Mouse (Mus musculus): ENCODE measurements around the gene Frrs1. TPM values are rescaled to one million over a fixed set of nuclear protein-coding genes. Genes with fewer than 3 reads are reported as not detected.
"Not testable (repeated sequence)": the region's sequence is repeated elsewhere in the genome, so short reads cannot be mapped to it uniquely, and the experiment has no call there.

The Frrs1 gene
- polyA plus RNA-seq (2012; rRNA removed), result 19.2 and 24.8 TPM in 2 replicates

GRCm38 (mm10) chr3:116858941-116859685 is at the start of gene Frrs1:
Gene Frrs1 (plus strand): TSS chr3:116859464.
- no peak within 1 kb of the TSS for H3K4me3 ChIP-seq (ENCODE audit: control insufficient read depth, insufficient read depth, low read length)
- H3K27me3 ChIP-seq (ENCODE audit: control insufficient read depth, insufficient read depth, low read length), result no peaks in the 10 kb centered on the region
- no peaks in the 10 kb centered on the region for H3K36me3 ChIP-seq (ENCODE audit: control insufficient read depth, insufficient read depth, low read length)
- peaks cover 3% of the 10 kb centered on the region; the same call in 1 of the 2 replicates for H3K4me1 ChIP-seq (replicated peaks; ENCODE audit: control insufficient read depth, insufficient read depth, low read length)
- TF ChIP-seq POLR2A (IDR thresholded peaks at IDR 0.05; ENCODE audit: control insufficient read depth, extremely low read depth, insufficient read depth, low read length, poor library complexity), result no peak
- no peak for TF ChIP-seq CTCF (IDR thresholded peaks at IDR 0.05; ENCODE audit: borderline replicate concordance, control insufficient read depth, extremely low read depth, insufficient read depth, low read length, poor library complexity)
- no peak within 1 kb of the TSS for H3K27ac ChIP-seq (ENCODE audit: control insufficient read depth, insufficient read depth, low read length)
- DNase-seq, result no peak
- WGBS, result 83% methylated on average over 9 of the region's 9 CpGs

DNA sequence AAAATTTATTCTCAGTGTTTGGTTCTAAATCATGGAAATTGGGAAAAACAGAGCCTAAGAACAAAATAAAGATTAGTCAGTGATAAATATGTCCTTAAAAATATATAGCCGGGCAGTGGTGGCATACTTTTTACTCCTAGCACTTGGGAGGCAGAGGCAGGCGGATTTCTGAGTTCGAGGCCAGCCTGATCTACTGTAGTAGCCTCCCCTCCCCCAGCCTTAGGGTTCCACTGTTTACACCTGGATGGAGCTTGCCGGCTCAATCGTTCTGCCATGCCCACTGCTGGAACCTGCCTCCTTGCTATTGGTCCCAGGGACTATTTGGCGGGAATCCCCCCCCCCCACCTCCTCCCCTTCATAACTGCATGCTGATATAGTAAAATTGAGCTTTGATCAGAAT is 48.9 kb upstream of the Frrs1 start:
- H3K27ac ChIP-seq (ENCODE audit: control insufficient read depth, insufficient read depth, low read length); H3K4me3 ChIP-seq (ENCODE audit: control insufficient read depth, insufficient read depth, low read length); DNase-seq; H3K36me3 ChIP-seq (ENCODE audit: control insufficient read depth, insufficient read depth, low read length); H3K4me1 ChIP-seq (replicated peaks; ENCODE audit: control insufficient read depth, insufficient read depth, low read length); H3K27me3 ChIP-seq (ENCODE audit: control insufficient read depth, insufficient read depth, low read length): not testable (repeated sequence)
- 95% methylated on average over 6 of the region's 6 CpGs for WGBS

DNA sequence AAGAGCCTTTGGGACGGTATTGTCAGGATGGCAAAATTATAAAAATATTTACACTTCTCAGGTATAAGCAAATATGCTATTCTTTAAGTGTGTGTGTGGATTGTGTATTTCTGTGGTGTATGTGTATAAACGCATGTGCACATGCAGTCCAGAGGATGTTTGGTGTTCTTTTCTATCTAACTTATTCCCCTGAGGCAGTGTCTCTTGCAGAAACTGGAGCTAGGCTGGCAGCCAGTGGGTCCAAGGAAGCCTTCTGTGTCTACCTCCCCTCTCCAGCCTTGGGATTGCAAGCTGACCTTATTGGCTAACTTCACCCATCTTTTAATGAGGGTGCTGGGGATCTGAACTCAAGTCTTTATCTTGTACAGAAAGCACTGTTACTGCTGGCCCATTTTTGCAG is 46.3 kb upstream of the Frrs1 start:
- WGBS, result 99% methylated on average over 2 of the region's 2 CpGs
- no peaks in the 10 kb centered on the region for H3K36me3 ChIP-seq (ENCODE audit: control insufficient read depth, insufficient read depth, low read length)
- no peak overlapping the region for H3K27ac ChIP-seq (ENCODE audit: control insufficient read depth, insufficient read depth, low read length)
- H3K4me1 ChIP-seq (replicated peaks; ENCODE audit: control insufficient read depth, insufficient read depth, low read length), result peaks cover 4% of the 10 kb centered on the region
- H3K27me3 ChIP-seq (ENCODE audit: control insufficient read depth, insufficient read depth, low read length), result no peaks in the 10 kb centered on the region
- TF ChIP-seq CTCF (IDR thresholded peaks at IDR 0.05; ENCODE audit: borderline replicate concordance, control insufficient read depth, extremely low read depth, insufficient read depth, low read length, poor library complexity) (no peak), POLR2A (IDR thresholded peaks at IDR 0.05; ENCODE audit: control insufficient read depth, extremely low read depth, insufficient read depth, low read length, poor library complexity) (no peak)
- no peak overlapping the region for H3K4me3 ChIP-seq (ENCODE audit: control insufficient read depth, insufficient read depth, low read length)
- no peak for DNase-seq

GRCm38 (mm10) chr3:116815305-116815797 is 43.9 kb upstream of the Frrs1 start:
- no peaks in the 10 kb centered on the region for H3K4me1 ChIP-seq (replicated peaks; ENCODE audit: control insufficient read depth, insufficient read depth, low read length)

DNA sequence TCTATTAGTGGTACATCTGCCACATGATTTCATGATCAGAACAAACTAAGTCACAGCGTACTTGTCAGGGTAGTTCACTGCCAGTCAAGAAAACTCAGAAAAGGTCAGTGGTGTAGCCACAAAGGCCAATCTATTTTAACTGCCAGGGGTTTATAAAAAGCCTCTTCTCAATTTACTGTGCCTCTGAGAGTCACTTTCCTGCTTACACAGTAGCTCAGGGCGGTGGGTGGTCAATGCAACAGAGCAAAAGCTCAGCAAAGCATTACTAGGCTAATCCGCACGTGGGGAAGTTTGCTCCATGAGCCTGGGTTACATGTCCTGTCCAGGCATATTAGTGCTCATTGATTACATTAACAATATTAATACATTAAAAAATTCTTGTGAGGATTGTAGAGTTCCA is 43.3 kb upstream of the Frrs1 start:
- Histone ChIP-seq H3K27me3 (ENCODE audit: control insufficient read depth, insufficient read depth, low read length) (no peaks in the 10 kb centered on the region), H3K27ac (ENCODE audit: control insufficient read depth, insufficient read depth, low read length) (no peak overlapping the region), H3K36me3 (ENCODE audit: control insufficient read depth, insufficient read depth, low read length) (no peaks in the 10 kb centered on the region), H3K4me1 (replicated peaks; ENCODE audit: control insufficient read depth, insufficient read depth, low read length) (no peaks in the 10 kb centered on the region), H3K4me3 (ENCODE audit: control insufficient read depth, insufficient read depth, low read length) (no peak overlapping the region)
- no peak for DNase-seq
- TF ChIP-seq CTCF (IDR thresholded peaks at IDR 0.05; ENCODE audit: borderline replicate concordance, control insufficient read depth, extremely low read depth, insufficient read depth, low read length, poor library complexity) (no peak), POLR2A (IDR thresholded peaks at IDR 0.05; ENCODE audit: control insufficient read depth, extremely low read depth, insufficient read depth, low read length, poor library complexity) (no peak)
- 97% methylated on average over 4 of the region's 4 CpGs for WGBS

More at GRCm38 (mm10) chr3:116815305-116815797, 43.9 kb upstream of the Frrs1 start:
- H3K27me3 ChIP-seq (ENCODE audit: control insufficient read depth, insufficient read depth, low read length), result no peaks in the 10 kb centered on the region
- H3K4me3 ChIP-seq (ENCODE audit: control insufficient read depth, insufficient read depth, low read length), result no peak overlapping the region
- no peak for DNase-seq
- WGBS, result 62% methylated on average over 6 of the region's 6 CpGs
- TF ChIP-seq POLR2A (IDR thresholded peaks at IDR 0.05; ENCODE audit: control insufficient read depth, extremely low read depth, insufficient read depth, low read length, poor library complexity), result no peak
- TF ChIP-seq CTCF (IDR thresholded peaks at IDR 0.05; ENCODE audit: borderline replicate concordance, control insufficient read depth, extremely low read depth, insufficient read depth, low read length, poor library complexity), result no peak
- H3K27ac ChIP-seq (ENCODE audit: control insufficient read depth, insufficient read depth, low read length), result no peak overlapping the region
- no peaks in the 10 kb centered on the region for H3K36me3 ChIP-seq (ENCODE audit: control insufficient read depth, insufficient read depth, low read length)

GRCm38 (mm10) chr3:116816674-116817215 is 42.5 kb upstream of the Frrs1 start:
- H3K4me3 ChIP-seq (ENCODE audit: control insufficient read depth, insufficient read depth, low read length), result no peak overlapping the region
- TF ChIP-seq POLR2A (IDR thresholded peaks at IDR 0.05; ENCODE audit: control insufficient read depth, extremely low read depth, insufficient read depth, low read length, poor library complexity) (no peak), CTCF (IDR thresholded peaks at IDR 0.05; ENCODE audit: borderline replicate concordance, control insufficient read depth, extremely low read depth, insufficient read depth, low read length, poor library complexity) (no peak)
- no peak for DNase-seq
- no peaks in the 10 kb centered on the region for H3K4me1 ChIP-seq (replicated peaks; ENCODE audit: control insufficient read depth, insufficient read depth, low read length)
- no peaks in the 10 kb centered on the region for H3K27me3 ChIP-seq (ENCODE audit: control insufficient read depth, insufficient read depth, low read length)
- no peak overlapping the region for H3K27ac ChIP-seq (ENCODE audit: control insufficient read depth, insufficient read depth, low read length)
- H3K36me3 ChIP-seq (ENCODE audit: control insufficient read depth, insufficient read depth, low read length), result no peaks in the 10 kb centered on the region
- WGBS, result 92% methylated on average over 3 of the region's 3 CpGs
